Mouse (Mus musculus) bone marrow, adult 2 months (tissue): ENCODE data around the gene Rabggtb.

ENCODE experiments used
- CTCF ChIP-seq: fragments of 200-500 bp; IDR thresholded peaks from 2 replicates; pipeline ENCODE4 v1.5.1; 2011; ENCODE audit warnings: low read length, control low read depth; ENCODE audit not compliant: control insufficient read depth, insufficient read depth
- POLR2A ChIP-seq: fragments of 200-500 bp; IDR thresholded peaks from 2 replicates; pipeline ENCODE4 v1.6.1; 2011; ENCODE audit warnings: low read depth, mild to moderate bottlenecking, control low read depth, low read length, borderline replicate concordance; ENCODE audit not compliant: control insufficient read depth

GRCm38 (mm10) chr3:153897216-153897615 lies 15.6 kb downstream of the Rabggtb start:
- no peak for TF ChIP-seq CTCF
- no peak for TF ChIP-seq POLR2A
